Mouse (Mus musculus) thymus, postnatal 10 days (tissue): ENCODE measurements around the gene Matn1.

Experiments
- DNase-seq, 2 experiments: peaks; one replicate each; pipeline ENCODE4 v3.0.0; 2021; ENCODE audit warnings: low spot score in 2 of 2

Matn1 gene

GRCm38 (mm10) chr4:130944112-130944511 lies at the start of gene Matn1:
Gene Matn1 (plus strand): TSS chr4:130944385.
- DNase-seq: no peak

GRCm38 (mm10) chr4:130895701-130896100 lies 48.5 kb upstream of the Matn1 start:
- DNase-seq: no peak

GRCm38 (mm10) chr4:130896372-130896771 lies 47.8 kb upstream of the Matn1 start:
- peak; percentile 70 to 85 for DNase-seq

GRCm38 (mm10) chr4:130899383-130899781 lies 44.8 kb upstream of the Matn1 start:
- no peak for DNase-seq

GRCm38 (mm10) chr4:130899782-130900427 lies 44.3 kb upstream of the Matn1 start:
- DNase-seq: no peak

GRCm38 (mm10) chr4:130900746-130901145 lies 43.4 kb upstream of the Matn1 start:
- no peak for DNase-seq

- DNase-seq: no peak
Observed at GRCm38 (mm10) chr4:130902289-130902781, 41.9 kb upstream of the Matn1 start.

GRCm38 (mm10) chr4:130905025-130905424 lies 39.2 kb upstream of the Matn1 start:
- DNase-seq: no peak

- DNase-seq: no peak
Observed at GRCm38 (mm10) chr4:130905882-130906281, 38.3 kb upstream of the Matn1 start.

GRCm38 (mm10) chr4:130906296-130906695 lies 37.9 kb upstream of the Matn1 start:
- DNase-seq: no peak

- no peak for DNase-seq
Observed at GRCm38 (mm10) chr4:130907200-130908069, 36.8 kb upstream of the Matn1 start.

- DNase-seq: no peak
Observed at GRCm38 (mm10) chr4:130908133-130908532, 36.1 kb upstream of the Matn1 start.

- no peak for DNase-seq
Observed at GRCm38 (mm10) chr4:130909167-130909874, 34.9 kb upstream of the Matn1 start.

GRCm38 (mm10) chr4:130910666-130911065 lies 33.5 kb upstream of the Matn1 start:
- DNase-seq: peak; percentile 58

- no peak for DNase-seq
Observed at GRCm38 (mm10) chr4:130912626-130913025, 31.6 kb upstream of the Matn1 start.

- peak; percentile 77 to 82 for DNase-seq
Observed at GRCm38 (mm10) chr4:130913077-130913476, 31.1 kb upstream of the Matn1 start, which contains the start of gene Laptm5. Gene Laptm5 (plus strand): TSS chr4:130913125.

GRCm38 (mm10) chr4:130913511-130913910 lies 30.7 kb upstream of the Matn1 start:
- no peak for DNase-seq

- peak; percentile 73 to 80 for DNase-seq
Observed at GRCm38 (mm10) chr4:130914011-130914410, 30.2 kb upstream of the Matn1 start.

- peak in 1 of 2 experiments; percentile 33 for DNase-seq
Observed at GRCm38 (mm10) chr4:130914527-130914926, 29.7 kb upstream of the Matn1 start.

- no peak for DNase-seq
Observed at GRCm38 (mm10) chr4:130915006-130915667, 29.0 kb upstream of the Matn1 start.

GRCm38 (mm10) chr4:130915668-130916035 lies 28.5 kb upstream of the Matn1 start:
- DNase-seq: peak in 1 of 2 experiments; percentile 52

GRCm38 (mm10) chr4:130916639-130917038 lies 27.5 kb upstream of the Matn1 start:
- DNase-seq: no peak
